ENCODE assay signal across 9 mouse cellular contexts in the genomic region with DNA sequence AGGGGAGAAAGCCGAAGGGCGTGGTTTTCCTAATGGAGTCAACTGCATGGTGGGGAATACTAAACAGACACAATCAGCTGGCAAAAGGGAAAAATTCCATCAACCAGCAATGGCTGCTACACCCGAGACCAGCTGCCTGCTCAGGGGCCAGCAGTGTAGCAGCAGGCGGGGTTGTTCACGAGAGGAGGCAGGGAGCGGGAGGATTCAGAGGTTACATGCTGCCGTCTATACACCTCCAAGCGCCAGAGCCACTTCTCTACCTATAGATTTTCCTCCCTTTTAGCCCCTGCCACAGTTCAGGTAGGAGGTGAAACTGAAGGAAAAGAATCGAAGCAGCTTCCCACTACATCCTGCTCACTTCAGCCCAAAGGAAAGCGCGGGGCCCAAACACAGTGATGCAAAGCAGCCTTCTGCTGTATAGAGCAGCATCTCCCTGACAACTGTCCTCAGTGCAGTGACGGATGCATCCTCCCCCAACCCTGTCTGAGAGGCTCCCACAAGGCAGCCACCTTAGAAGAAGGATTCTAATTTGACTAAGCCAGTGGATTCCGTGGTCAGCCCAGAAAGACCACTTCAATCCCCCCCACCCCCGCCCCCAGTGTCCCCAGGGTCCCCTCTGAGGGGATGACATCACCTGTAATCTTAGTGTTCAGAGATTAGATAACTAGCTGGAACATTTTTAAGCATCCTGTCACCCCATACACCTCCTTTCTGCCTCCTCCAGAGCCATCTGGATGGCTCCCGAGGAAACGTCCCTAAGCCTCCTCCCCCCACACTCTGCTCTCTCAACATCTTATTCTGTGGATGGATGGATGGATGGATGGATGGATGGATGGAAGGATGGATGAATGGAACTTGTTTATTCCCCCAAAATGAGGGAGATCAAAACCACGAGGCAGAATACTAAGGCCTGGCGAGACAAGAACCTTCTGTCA.
A peak's percentile ranks its signal among the peaks of the same experiment; 100 is the strongest.
DNase-seq lines count a peak whose midpoint lies in the region; ATAC-seq lines count a peak whose summit lies in the region.
"Had no signal": no experiment of that assay in that cellular context is flagged by ENCODE, and none has a peak within 500 bp of the region (broad histone marks: within the 10 kb centered on the region; RNA-seq: fewer than 3 reads in every experiment).

No protein-coding gene starts in this region.

- DNase-seq in limb, embryonic 10.5 days (ENCODE audit: low spot score): no peak
- DNase-seq in left cerebral cortex, postnatal 4 days: peak; percentile 45
- peak; percentile 76 to 79 for DNase-seq in right cerebral cortex, postnatal 36 days (ENCODE audit: low spot score in 2 of 2)
- no peak for DNase-seq in spleen, postnatal 14 days (ENCODE audit: low spot score in 2 of 2)
- DNase-seq in adrenal gland, postnatal 10 days: no peak

- 46% methylated on average over 18 of the region's 18 CpGs for WGBS in limb, embryonic 13.5 days
- 40% methylated on average over 18 of the region's 18 CpGs for WGBS in limb, embryonic 10.5 days
- WGBS in forebrain, embryonic 16.5 days: 29% methylated on average over 18 of the region's 18 CpGs

- no peak overlapping the region for H3K27ac ChIP-seq in limb, embryonic 13.5 days
- H3K27ac ChIP-seq in limb, embryonic 10.5 days: no peak overlapping the region
- peak overlapping the region; percentile 60 for H3K27ac ChIP-seq in forebrain, embryonic 16.5 days (ENCODE audit: low read length)
- H3K27ac ChIP-seq: lung, embryonic 15.5 days had no signal

- H3K9me3 ChIP-seq in limb, embryonic 13.5 days: no peaks in the 10 kb centered on the region
- H3K9me3 ChIP-seq in limb, embryonic 10.5 days (replicated peaks): no peaks in the 10 kb centered on the region
- H3K9me3 ChIP-seq in forebrain, embryonic 16.5 days (ENCODE audit: control insufficient read depth, low read length): no peaks in the 10 kb centered on the region
- H3K9me3 ChIP-seq: lung, embryonic 15.5 days had no signal

- intact Hi-C loops in left cerebral cortex, postnatal 4 days (cut with DNase I): no loop called here

- no peak overlapping the region for H3K4me3 ChIP-seq in limb, embryonic 13.5 days
- no peak overlapping the region for H3K4me3 ChIP-seq in limb, embryonic 10.5 days
- H3K4me3 ChIP-seq in forebrain, embryonic 16.5 days (replicated peaks; ENCODE audit: low read length): no peak overlapping the region
- H3K4me3 ChIP-seq: lung, embryonic 15.5 days had no signal

- H3K9ac ChIP-seq in limb, embryonic 13.5 days: no peak overlapping the region
- H3K9ac ChIP-seq in forebrain, embryonic 16.5 days (replicated peaks; ENCODE audit: low read depth, low read length): peak overlapping the region; percentile 20; the same call in 1 of the 2 replicates
- H3K9ac ChIP-seq: lung, embryonic 15.5 days had no signal

- ATAC-seq in limb, embryonic 13.5 days (ENCODE audit: low FRiP score, low read depth): no peak
- peak; percentile 78 for ATAC-seq in forebrain, embryonic 16.5 days
- no peak for ATAC-seq in megakaryocyte progenitor cell, adult 5-6 weeks (replicated peaks; ENCODE audit: poor library complexity)

- H3K4me2 ChIP-seq in limb, embryonic 13.5 days (replicated peaks): 0 out of 2 replicates have a peak overlapping the region, but pooled peaks have one; percentile 14
- H3K4me2 ChIP-seq in forebrain, embryonic 16.5 days (ENCODE audit: low read length): peak overlapping the region; percentile 10
- H3K4me2 ChIP-seq: lung, embryonic 15.5 days had no signal

- H3K36me3 ChIP-seq in limb, embryonic 13.5 days: peaks cover 41% of the 10 kb centered on the region
- H3K36me3 ChIP-seq in limb, embryonic 10.5 days: peaks cover 18% of the 10 kb centered on the region
- H3K36me3 ChIP-seq in forebrain, embryonic 16.5 days (ENCODE audit: control insufficient read depth, insufficient read depth): peaks cover 12% of the 10 kb centered on the region; the same call in 1 of the 2 replicates

- peaks cover 14% of the 10 kb centered on the region for H3K4me1 ChIP-seq in limb, embryonic 13.5 days
- peaks cover 12% of the 10 kb centered on the region for H3K4me1 ChIP-seq in limb, embryonic 10.5 days
- H3K4me1 ChIP-seq in forebrain, embryonic 16.5 days (replicated peaks; ENCODE audit: control insufficient read depth, insufficient read depth, low read length): peaks cover 19% of the 10 kb centered on the region

- no peaks in the 10 kb centered on the region for H3K27me3 ChIP-seq in limb, embryonic 13.5 days
- 0 out of 2 replicates have a peak, but pooled peaks cover 4% of the 10 kb centered on the region for H3K27me3 ChIP-seq in limb, embryonic 10.5 days (ENCODE audit: low read depth, poor library complexity, severe bottlenecking)
- no peaks in the 10 kb centered on the region for H3K27me3 ChIP-seq in forebrain, embryonic 16.5 days (replicated peaks; ENCODE audit: control insufficient read depth, insufficient read depth, low read length)
- H3K27me3 ChIP-seq: lung, embryonic 15.5 days had no signal

Comparison
In these comparisons a context has a peak if more than half of its experiments do, and no peak if none do; other contexts are left out.
1. DNase-seq: peak in left cerebral cortex, postnatal 4 days (single experiment) and right cerebral cortex, postnatal 36 days (2 of 2); none in limb, embryonic 10.5 days (single experiment), spleen, postnatal 14 days (0 of 2) and adrenal gland, postnatal 10 days (single experiment).